Mouse (Mus musculus): Measurements from ENCODE around the gene Des. TPM values are rescaled to one million over a fixed set of nuclear protein-coding genes. Genes with fewer than 3 reads are reported as not detected.

Gene Des
- total and polyA plus RNA-seq, 3 experiments: 7.0 to 7.2 TPM; not detected in 1

DNA sequence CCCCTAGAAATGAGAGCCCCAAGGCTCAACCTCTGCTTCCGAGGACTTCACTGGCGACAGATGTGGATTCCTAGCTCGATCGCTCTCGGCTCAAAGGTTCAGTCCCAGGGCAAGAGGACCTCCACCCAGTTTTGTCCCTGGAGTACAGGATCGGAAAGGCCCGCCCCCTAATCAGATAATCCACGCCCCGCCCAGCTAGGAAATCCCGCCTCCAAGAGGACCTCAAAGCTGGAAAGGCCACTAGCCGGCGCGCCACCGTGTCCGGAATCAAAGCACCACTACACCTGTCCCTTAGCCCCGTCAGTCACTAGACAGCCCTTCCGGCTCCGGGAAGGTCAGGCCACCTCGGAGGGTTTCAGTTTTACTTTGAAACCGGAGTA, 43.3 kb upstream of the Des start:
- peak; percentile 86 for DNase-seq (ENCODE audit: low read depth, low spot score)
- Histone ChIP-seq H3K36me3 (ENCODE audit: control insufficient read depth in 1 of 2, insufficient read depth in 2 of 2, low read length in 2 of 2) (no peaks in the 10 kb centered on the region; a peak in 2 of 4 replicates), H3K4me1 (ENCODE audit: control insufficient read depth in 1 of 2, insufficient read depth in 2 of 2, low read length in 2 of 2) (peaks cover 3 to 4% of the 10 kb centered on the region in 2 experiments; a peak in 2 of 4 replicates), H3K27me3 (ENCODE audit: control insufficient read depth in 1 of 2, insufficient read depth in 2 of 2, low read length in 2 of 2) (no peaks in the 10 kb centered on the region), H3K4me3 (ENCODE audit: control insufficient read depth in 1 of 2, insufficient read depth in 1 of 2, low read depth in 2 of 2, low read length in 2 of 2) (peak overlapping the region; percentile 80 to 91), H3K27ac (ENCODE audit: control insufficient read depth, low read depth, low read length) (peak overlapping the region; percentile 52), H3K9ac (ENCODE audit: control insufficient read depth, low read depth, low read length, poor library complexity, severe bottlenecking) (peak overlapping the region; percentile 73), H3K79me2 (ENCODE audit: control insufficient read depth, insufficient read depth, low read length, poor library complexity) (no peaks in the 10 kb centered on the region), H3K9me3 (replicated peaks; ENCODE audit: insufficient read depth, low read length) (no peaks in the 10 kb centered on the region)
- no peak for TF ChIP-seq MAX (IDR thresholded peaks at IDR 0.05; ENCODE audit: low read length)
- TF ChIP-seq GATA1 (IDR thresholded peaks at IDR 0.05; ENCODE audit: low read depth, low read length): peak; percentile 75
- TF ChIP-seq BHLHE40 (IDR thresholded peaks at IDR 0.05; ENCODE audit: borderline replicate concordance, low read depth, low read length): no peak
- no peak for TF ChIP-seq USF2 (IDR thresholded peaks at IDR 0.05; ENCODE audit: borderline replicate concordance in 1 of 2, insufficient read depth in 1 of 2, low read depth in 1 of 2, low read length in 2 of 2)
- peak; percentile 56; the same call in 1 of the 2 replicates for TF ChIP-seq NELFE (IDR thresholded peaks at IDR 0.05; ENCODE audit: low read depth, low read length)
- no peak for TF ChIP-seq MAZ (IDR thresholded peaks at IDR 0.05; ENCODE audit: low read depth, low read length)
- no peak for TF ChIP-seq USF1 (IDR thresholded peaks at IDR 0.05; ENCODE audit: low read depth, low read length)
- TF ChIP-seq ZNF384 (IDR thresholded peaks at IDR 0.05; ENCODE audit: low read depth, low read length): no peak
- TF ChIP-seq CTCF (IDR thresholded peaks at IDR 0.05 in 2 of 3, conservative IDR thresholded peaks at IDR 0.05 in 1 of 3; ENCODE audit: control insufficient read depth in 1 of 3, insufficient read depth in 1 of 3, low read depth in 2 of 3, low read length in 3 of 3, poor library complexity in 1 of 3, severe bottlenecking in 1 of 3): no peak
- no peak for TF ChIP-seq POLR2AphosphoS5 (IDR thresholded peaks at IDR 0.05; ENCODE audit: borderline replicate concordance, low read depth, low read length)
- no peak for TF ChIP-seq TBP (IDR thresholded peaks at IDR 0.05; ENCODE audit: low read depth, low read length)
- no peak for TF ChIP-seq MXI1 (IDR thresholded peaks at IDR 0.05; ENCODE audit: low read depth, low read length)
- TF ChIP-seq TCF12 (IDR thresholded peaks at IDR 0.05; ENCODE audit: low read depth, low read length): 0 out of 2 replicates have a peak, but pooled peaks have one; percentile 9
- TF ChIP-seq CHD1 (IDR thresholded peaks at IDR 0.05; ENCODE audit: low read depth, low read length): no peak
- TF ChIP-seq CHD2 (IDR thresholded peaks at IDR 0.05; ENCODE audit: low read length): no peak
- no peak for TF ChIP-seq JUND (IDR thresholded peaks at IDR 0.05; ENCODE audit: low read depth, low read length)
- TF ChIP-seq ETS1 (IDR thresholded peaks at IDR 0.05; ENCODE audit: low read depth, low read length): no peak
- no peak for TF ChIP-seq POLR2AphosphoS2 (IDR thresholded peaks at IDR 0.05; ENCODE audit: low read length)
- TF ChIP-seq HCFC1 (IDR thresholded peaks at IDR 0.05; ENCODE audit: low read depth, low read length): no peak
- no peak for TF ChIP-seq SMC3 (IDR thresholded peaks at IDR 0.05; ENCODE audit: low read depth, low read length)
- peak in 1 of 2 experiments; percentile 61; a peak in 2 of 4 replicates for TF ChIP-seq POLR2A (IDR thresholded peaks at IDR 0.05; ENCODE audit: control insufficient read depth in 1 of 2, insufficient read depth in 1 of 2, low read depth in 1 of 2, low read length in 2 of 2, poor library complexity in 1 of 2)
- TF ChIP-seq KAT2A (conservative IDR thresholded peaks at IDR 0.05; ENCODE audit: low read depth, low read length): no peak
- no peak for TF ChIP-seq MYB (IDR thresholded peaks at IDR 0.05; ENCODE audit: low read depth, low read length)
- no peak for TF ChIP-seq ZMIZ1 (IDR thresholded peaks at IDR 0.05; ENCODE audit: low read depth, low read length)
- no peak for TF ChIP-seq UBTF (IDR thresholded peaks at IDR 0.05; ENCODE audit: borderline replicate concordance, insufficient read depth, low read depth, low read length)
